Mouse (Mus musculus) kidney, postnatal 0 days (tissue): ENCODE data around the gene Pira2. TPM values are rescaled to one million over a fixed set of nuclear protein-coding genes. Genes with fewer than 3 reads are reported as not detected.
"Not testable (repeated sequence)": the region's sequence is repeated elsewhere in the genome, so short reads cannot be mapped to it uniquely, and the experiment has no call there.

Experiments used
- ATAC-seq: fragments of 200-750 bp; cut with Nextera tagmentation; replicated peaks from 2 replicates; pipeline ENCODE4 v1.8.0; 2017; ENCODE audit warnings: low read depth, moderate number of reproducible peaks, moderate TSS enrichment, moderate library complexity; ENCODE audit not compliant: low FRiP score
- DNase-seq: peaks from one replicate; pipeline ENCODE4 v3.0.0-alpha.2; 2016; ENCODE audit warnings: low spot score
- H3K27ac ChIP-seq: fragments of 300-500 bp; sonication (generic); 2 replicates; pipeline ENCODE4 v1.5.1; 2014; ENCODE audit warnings: mild to moderate bottlenecking
- H3K27me3 ChIP-seq: fragments of 300-500 bp; sonication (generic); 2 replicates; pipeline ENCODE4 v1.6.1; 2014; ENCODE audit warnings: low read length, mixed read lengths; ENCODE audit not compliant: insufficient read depth
- H3K36me3 ChIP-seq: fragments of 300-500 bp; sonication (generic); 2 replicates; pipeline ENCODE4 v1.6.1; 2014; ENCODE audit warnings: low read length, mixed read lengths; ENCODE audit not compliant: insufficient read depth
- H3K4me1 ChIP-seq: fragments of 300-500 bp; sonication (generic); replicated peaks from 2 replicates; pipeline ENCODE4 v1.6.1; 2014; ENCODE audit warnings: antibody characterized with exemption, low read length, mixed read lengths; ENCODE audit not compliant: insufficient read depth
- H3K4me2 ChIP-seq: fragments of 300-500 bp; sonication (generic); 2 replicates; pipeline ENCODE4 v1.6.1; 2014; ENCODE audit warnings: mild to moderate bottlenecking, low read length, moderate library complexity, mixed read lengths
- H3K4me3 ChIP-seq: fragments of 300-500 bp; sonication (generic); replicated peaks from 2 replicates; pipeline ENCODE4 v1.5.1; 2014; ENCODE audit warnings: low read depth, low read length
- H3K9ac ChIP-seq: fragments of 300-500 bp; sonication (generic); 2 replicates; pipeline ENCODE4 v1.6.1; 2014; ENCODE audit warnings: low read depth, low read length
- H3K9me3 ChIP-seq: fragments of 300-500 bp; sonication (generic); replicated peaks from 2 replicates; pipeline ENCODE4 v1.6.1; 2016; ENCODE audit warnings: low read length, inconsistent platforms, mixed read lengths
- WGBS: fragments of 180-500 bp; shearing (Covaris S2); extraction: QIAGEN DNeasy Blood & Tissue Kit; methylation state at CpG from one replicate; pipeline ENCODE4 v1.1.7; 2014; 5-methylcytosine and 5-hydroxymethylcytosine counted together
- polyA plus RNA-seq: library from polyadenylated mRNA; unstranded; fragments of >200 nt; fragmentation: Nextera tagmentation; extraction: Ambion mirVana; gene quantifications from 2 replicates; pipeline ENCODE4 v1.2.1, GENCODE M21; 2015

The Pira2 gene
- 0.17 and 0.24 TPM in 2 replicates for polyA plus RNA-seq

DNA sequence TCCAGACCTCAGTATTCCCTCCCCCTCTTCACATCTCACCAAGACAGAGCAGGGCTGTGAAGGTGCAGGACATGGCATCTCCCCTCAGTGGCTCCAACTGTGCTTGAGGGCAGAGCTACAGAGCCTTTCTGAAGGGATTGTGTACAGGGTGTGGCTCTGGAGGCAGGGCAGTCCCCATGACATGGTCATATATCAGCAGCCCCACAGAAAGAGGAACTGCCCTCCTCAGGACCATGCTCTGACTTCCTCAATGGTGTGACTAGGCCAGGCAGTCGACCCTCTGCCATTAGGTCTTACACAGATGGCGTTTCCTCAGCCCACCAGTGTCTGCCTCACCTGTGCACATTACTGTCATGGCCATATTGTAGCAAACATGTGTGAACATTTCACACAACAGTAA is at the start of gene Pira2:
TSS of gene Pira2 (minus strand) at position 101 of the 400 bp plus-strand sequence.
- H3K27ac ChIP-seq, H3K9ac ChIP-seq, ATAC-seq, H3K9me3 ChIP-seq, H3K4me2 ChIP-seq, H3K27me3 ChIP-seq, H3K4me3 ChIP-seq, H3K4me1 ChIP-seq, DNase-seq, H3K36me3 ChIP-seq: not testable (repeated sequence)
- no CpG with 5 or more reads among the region's 2 CpGs for WGBS

DNA sequence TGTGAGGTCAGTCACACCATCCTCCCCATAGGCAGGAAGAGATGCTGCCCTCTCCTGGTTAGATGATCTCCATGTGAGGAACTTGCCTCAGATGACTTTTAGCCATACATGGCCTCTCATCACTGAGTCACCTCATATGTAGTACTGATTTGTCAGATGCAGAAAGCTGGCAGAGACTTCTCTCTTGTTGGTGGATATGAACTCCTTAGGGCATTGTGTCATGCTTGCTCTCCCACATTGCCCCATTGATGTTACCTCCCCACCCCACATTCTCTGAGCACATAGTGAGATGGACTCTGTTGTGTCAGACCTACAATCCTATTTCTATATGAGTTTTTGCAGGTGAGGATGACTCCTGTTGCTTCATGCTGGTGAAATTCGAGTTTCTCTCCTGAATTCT is 30.2 kb upstream of the Pira2 start:
- H3K4me3 ChIP-seq, H3K9ac ChIP-seq, DNase-seq, H3K4me2 ChIP-seq, H3K9me3 ChIP-seq, ATAC-seq, H3K27me3 ChIP-seq, H3K36me3 ChIP-seq, H3K4me1 ChIP-seq, H3K27ac ChIP-seq: not testable (repeated sequence)
- no CpG with 5 or more reads among the region's 1 CpGs for WGBS

DNA sequence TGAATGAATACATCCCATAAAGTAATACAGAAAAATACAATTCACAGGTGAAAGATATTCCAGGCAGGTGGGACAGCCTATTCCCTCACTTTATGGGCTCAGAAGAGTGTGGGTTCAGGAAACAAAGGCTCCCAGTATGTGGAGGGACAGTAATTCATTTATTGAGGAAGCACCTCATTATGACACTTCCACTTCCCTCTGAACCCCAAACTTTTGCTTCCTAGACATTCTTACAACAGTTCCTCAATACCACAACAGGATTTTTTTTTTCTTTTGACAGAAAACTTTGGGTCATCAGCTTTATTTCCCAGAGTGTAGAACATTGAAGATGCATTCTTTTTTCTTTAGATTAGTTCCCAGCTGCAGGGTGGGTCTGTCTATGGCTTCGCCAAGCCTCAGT is 7.0 kb downstream of the Pira2 start:
- ATAC-seq, H3K4me1 ChIP-seq, H3K4me2 ChIP-seq, H3K27me3 ChIP-seq, H3K36me3 ChIP-seq, H3K4me3 ChIP-seq, H3K27ac ChIP-seq, H3K9ac ChIP-seq, DNase-seq, H3K9me3 ChIP-seq: not testable (repeated sequence)
- WGBS, result no CpG with 5 or more reads among the region's 1 CpGs

DNA sequence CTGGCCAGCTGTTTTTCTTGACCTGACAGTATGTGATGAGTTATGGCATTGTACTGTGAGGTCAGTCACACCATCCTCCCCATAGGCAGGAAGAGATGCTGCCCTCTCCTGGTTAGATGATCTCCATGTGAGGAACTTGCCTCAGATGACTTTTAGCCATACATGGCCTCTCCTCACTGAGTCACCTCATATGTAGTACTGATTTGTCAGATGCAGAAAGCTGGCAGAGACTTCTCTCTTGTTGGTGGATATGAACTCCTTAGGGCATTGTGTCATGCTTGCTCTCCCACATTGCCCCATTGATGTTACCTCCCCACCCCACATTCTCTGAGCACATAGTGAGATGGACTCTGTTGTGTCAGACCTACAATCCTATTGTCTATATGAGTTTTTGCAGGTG is 14.2 kb downstream of the Pira2 start:
- H3K9ac ChIP-seq, H3K4me1 ChIP-seq, H3K27ac ChIP-seq, H3K27me3 ChIP-seq, DNase-seq, H3K4me3 ChIP-seq, ATAC-seq, H3K36me3 ChIP-seq, H3K4me2 ChIP-seq, H3K9me3 ChIP-seq: not testable (repeated sequence)

DNA sequence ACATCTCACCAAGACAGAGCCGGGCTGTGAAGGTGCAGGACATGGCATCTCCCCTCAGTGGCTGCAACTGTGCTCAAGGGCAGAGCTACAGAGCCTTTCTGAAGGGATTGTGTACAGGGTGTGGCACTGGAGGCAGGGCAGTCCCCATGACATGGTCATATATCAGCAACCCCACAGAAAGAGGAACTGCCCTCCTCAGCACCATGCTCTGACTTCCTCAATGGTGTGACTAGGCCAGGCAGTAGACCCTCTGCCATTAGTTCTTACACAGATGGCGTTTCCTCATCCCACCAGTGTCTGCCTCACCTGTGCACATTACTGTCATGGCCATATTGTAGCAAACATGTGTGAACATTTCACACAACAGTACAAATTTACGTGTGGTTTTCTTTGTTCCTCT is 19.3 kb downstream of the Pira2 start, which contains the start of gene Gm15448:
TSS of gene Gm15448 (minus strand) at position 89 of the 400 bp plus-strand sequence.
- H3K36me3 ChIP-seq, H3K27ac ChIP-seq, H3K27me3 ChIP-seq, DNase-seq, H3K4me3 ChIP-seq, H3K9ac ChIP-seq, H3K4me1 ChIP-seq, H3K4me2 ChIP-seq, ATAC-seq, H3K9me3 ChIP-seq: not testable (repeated sequence)
- WGBS, result 35% methylated on average over 1 of the region's 3 CpGs

DNA sequence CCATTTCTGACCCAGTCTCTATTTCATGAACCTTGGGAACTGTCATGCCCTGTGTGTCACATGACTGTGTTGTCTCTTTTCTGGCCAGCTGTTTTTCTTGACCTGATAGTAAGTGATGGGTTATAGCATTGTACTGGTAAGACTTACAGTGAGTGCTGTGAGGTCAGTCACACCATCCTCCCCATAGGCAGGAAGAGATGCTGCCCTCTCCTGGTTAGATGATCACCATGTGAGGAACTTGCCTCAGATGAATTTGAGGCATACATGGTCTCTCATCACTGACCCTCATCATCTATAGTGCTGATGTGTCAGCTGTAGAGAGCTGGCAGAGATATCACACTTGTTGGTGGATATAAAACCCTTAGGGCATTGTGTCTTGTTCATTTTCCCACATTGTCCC is 32.9 kb downstream of the Pira2 start:
- not testable (repeated sequence) for H3K4me1 ChIP-seq, H3K9ac ChIP-seq, DNase-seq, H3K9me3 ChIP-seq, H3K4me3 ChIP-seq, H3K4me2 ChIP-seq, H3K27me3 ChIP-seq, ATAC-seq, H3K36me3 ChIP-seq, H3K27ac ChIP-seq

DNA sequence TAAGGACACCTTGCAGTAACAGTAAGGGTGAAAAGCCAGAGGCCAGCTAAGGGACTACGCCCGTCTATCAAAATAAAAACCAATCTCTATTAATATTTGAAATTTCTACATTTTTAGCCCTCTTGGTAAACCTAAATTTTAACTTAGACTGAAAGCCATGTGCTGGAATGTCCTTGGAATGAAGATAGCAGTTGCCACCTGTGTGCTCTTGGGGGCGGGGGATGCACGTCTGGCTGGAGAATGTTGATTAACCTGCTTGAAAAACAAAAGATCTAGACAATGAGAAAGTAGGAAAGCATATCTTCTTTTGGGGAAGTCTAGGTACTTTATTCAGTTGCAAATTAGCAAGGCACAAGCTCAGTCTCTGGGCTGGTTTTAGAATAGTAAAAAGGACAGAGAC is 41.9 kb downstream of the Pira2 start:
- not testable (repeated sequence) for H3K36me3 ChIP-seq, H3K4me2 ChIP-seq, H3K27me3 ChIP-seq, DNase-seq, ATAC-seq, H3K4me3 ChIP-seq, H3K9me3 ChIP-seq, H3K27ac ChIP-seq, H3K4me1 ChIP-seq, H3K9ac ChIP-seq
- WGBS, result 82% methylated on average over 4 of the region's 4 CpGs

DNA sequence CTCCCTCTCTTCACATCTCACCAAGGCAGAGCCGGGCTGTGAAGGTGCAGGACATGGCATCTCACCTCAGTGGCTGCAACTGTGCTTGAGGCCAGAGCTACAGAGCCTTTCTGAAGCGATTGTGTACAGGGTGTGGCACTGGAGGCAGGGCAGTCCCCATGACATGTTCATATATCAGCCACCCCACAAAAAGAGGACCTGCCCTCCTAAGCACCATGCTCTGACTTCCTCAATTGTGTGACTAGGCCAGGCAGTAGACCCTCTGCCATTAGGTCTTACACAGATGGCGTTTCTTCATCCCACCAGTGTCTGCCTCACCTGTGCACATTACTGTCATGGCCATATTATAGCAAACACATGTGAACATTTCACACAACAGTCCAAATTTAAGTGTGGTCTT is 44.9 kb downstream of the Pira2 start:
- H3K36me3 ChIP-seq, H3K27me3 ChIP-seq, H3K4me3 ChIP-seq, DNase-seq, H3K4me1 ChIP-seq, ATAC-seq, H3K9me3 ChIP-seq, H3K27ac ChIP-seq, H3K4me2 ChIP-seq, H3K9ac ChIP-seq: not testable (repeated sequence)
- WGBS, result 73% methylated on average over 3 of the region's 3 CpGs

DNA sequence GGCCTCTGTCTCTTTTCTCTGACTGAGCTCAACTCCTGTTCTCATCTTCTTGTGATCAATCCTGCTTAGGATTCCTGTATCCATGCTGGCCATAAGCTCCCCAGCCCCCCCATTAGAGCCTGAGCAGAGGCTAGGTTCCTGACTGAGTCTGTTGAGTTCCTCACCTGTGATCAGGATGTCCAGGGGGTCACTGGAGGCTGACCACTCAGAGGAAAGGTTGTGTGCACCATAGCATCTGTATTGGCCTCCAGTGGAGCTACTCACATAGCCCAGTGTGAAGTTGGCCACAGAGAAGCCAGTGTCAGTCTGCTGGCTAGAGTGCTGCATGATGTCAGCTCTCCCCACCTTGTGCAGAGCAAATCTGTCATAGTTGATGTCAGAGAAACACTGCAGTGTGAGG is 48.6 kb downstream of the Pira2 start:
- H3K4me3 ChIP-seq, H3K27me3 ChIP-seq, H3K9ac ChIP-seq, DNase-seq, H3K36me3 ChIP-seq, ATAC-seq, H3K9me3 ChIP-seq, H3K4me1 ChIP-seq, H3K4me2 ChIP-seq, H3K27ac ChIP-seq: not testable (repeated sequence)
